Mouse (Mus musculus) forebrain, embryonic 14.5 days (tissue): ENCODE data around the gene 1700029F12Rik. TPM values are rescaled to one million over a fixed set of nuclear protein-coding genes. Genes with fewer than 3 reads are reported as not detected.

Experiments used
- ATAC-seq: fragments of 200-750 bp; cut with Nextera tagmentation; 2 replicates; pipeline ENCODE4 v1.8.0; 2017; ENCODE audit warnings: mild to moderate bottlenecking, moderate library complexity
- DNase-seq: peaks from one replicate; pipeline ENCODE4 v3.0.0-alpha.2; 2015; ENCODE audit warnings: low spot score
- H3K27ac ChIP-seq: fragments of 300-500 bp; sonication (generic); 2 replicates; pipeline ENCODE4 v1.5.1; 2014; ENCODE audit warnings: low read depth, mild to moderate bottlenecking, control low read depth, low read length, moderate library complexity
- H3K27me3 ChIP-seq: fragments of 300-500 bp; sonication (generic); replicated peaks from 2 replicates; pipeline ENCODE4 v1.6.1; 2014; ENCODE audit warnings: low read length, control low read depth, mixed read lengths; ENCODE audit not compliant: control insufficient read depth, insufficient read depth
- H3K36me3 ChIP-seq: fragments of 300-500 bp; sonication (generic); 2 replicates; pipeline ENCODE4 v1.6.1; 2014; ENCODE audit warnings: low read length, control low read depth; ENCODE audit not compliant: control insufficient read depth, insufficient read depth
- H3K4me1 ChIP-seq: fragments of 300-500 bp; sonication (generic); 2 replicates; pipeline ENCODE4 v1.6.1; 2014; ENCODE audit warnings: antibody characterized with exemption, low read length, control low read depth; ENCODE audit not compliant: control insufficient read depth, insufficient read depth
- H3K4me2 ChIP-seq: fragments of 300-500 bp; sonication (generic); 2 replicates; pipeline ENCODE4 v1.6.1; 2014; ENCODE audit warnings: mild to moderate bottlenecking, control low read depth, low read length
- H3K4me3 ChIP-seq: fragments of 300-500 bp; sonication (generic); 2 replicates; pipeline ENCODE4 v1.5.1; 2014; ENCODE audit warnings: low read depth, low read length, control low read depth
- H3K9ac ChIP-seq: fragments of 300-500 bp; sonication (generic); 2 replicates; pipeline ENCODE4 v1.6.1; 2014; ENCODE audit warnings: mild to moderate bottlenecking, low read length, control low read depth, moderate library complexity
- H3K9me3 ChIP-seq: fragments of 300-500 bp; sonication (generic); replicated peaks from 2 replicates; pipeline ENCODE4 v1.6.1; 2016; ENCODE audit warnings: low read length, control low read depth, mixed read lengths; ENCODE audit not compliant: control insufficient read depth
- WGBS: fragments of 180-500 bp; shearing (Covaris S2); extraction: QIAGEN DNeasy Blood & Tissue Kit; methylation state at CpG from one replicate; pipeline ENCODE4 v1.1.7; 2014; 5-methylcytosine and 5-hydroxymethylcytosine counted together
- polyA plus RNA-seq: library from polyadenylated mRNA; unstranded; fragments of >200 nt; fragmentation: Nextera tagmentation; extraction: Ambion mirVana; gene quantifications from 2 replicates; pipeline ENCODE4 v1.2.1, GENCODE M21; 2014

The 1700029F12Rik gene
- polyA plus RNA-seq, 1 experiment from 2014 or later: not detected

- peak overlapping the region; percentile 36 for H3K4me3 ChIP-seq
- no peaks in the 10 kb centered on the region for H3K9me3 ChIP-seq
- DNase-seq: peak; percentile 92
- H3K27ac ChIP-seq: peak overlapping the region; percentile 17; the same call in 1 of the 2 replicates
- H3K27me3 ChIP-seq: no peaks in the 10 kb centered on the region
- peak; percentile 87 for ATAC-seq
- peak overlapping the region; percentile 80 for H3K9ac ChIP-seq
- peak overlapping the region; percentile 70 for H3K4me2 ChIP-seq
- H3K4me1 ChIP-seq: no peaks in the 10 kb centered on the region
- no peaks in the 10 kb centered on the region for H3K36me3 ChIP-seq
- WGBS: 3% methylated on average over 19 of the region's 19 CpGs
These were observed 25.7 kb downstream of the 1700029F12Rik start for GRCm38 (mm10) chr13:97008266-97009153.

GRCm38 (mm10) chr13:97007501-97008265 is 26.5 kb downstream of the 1700029F12Rik start:
- peak overlapping the region; percentile 72 for H3K4me2 ChIP-seq
- 2% methylated on average over 19 of the region's 21 CpGs for WGBS
- H3K36me3 ChIP-seq: no peaks in the 10 kb centered on the region
- peak overlapping the region; percentile 31 for H3K4me3 ChIP-seq
- H3K9me3 ChIP-seq: no peaks in the 10 kb centered on the region
- H3K9ac ChIP-seq: peak overlapping the region; percentile 54
- H3K4me1 ChIP-seq: no peaks in the 10 kb centered on the region
- no peaks in the 10 kb centered on the region for H3K27me3 ChIP-seq
- DNase-seq: peak; percentile 62
- H3K27ac ChIP-seq: no peak overlapping the region
- peak; percentile 77 for ATAC-seq

- no peak for ATAC-seq
- Histone ChIP-seq H3K27me3 (no peaks in the 10 kb centered on the region), H3K27ac (no peak overlapping the region), H3K9ac (no peak overlapping the region), H3K36me3 (no peaks in the 10 kb centered on the region), H3K4me3 (no peak overlapping the region), H3K9me3 (no peaks in the 10 kb centered on the region), H3K4me1 (no peaks in the 10 kb centered on the region), H3K4me2 (peak overlapping the region; percentile 72; the same call in 1 of the 2 replicates)
- no peak for DNase-seq
- WGBS: 60% methylated on average over 2 of the region's 2 CpGs
These were observed 27.4 kb downstream of the 1700029F12Rik start for GRCm38 (mm10) chr13:97006784-97007183.

GRCm38 (mm10) chr13:96997080-96997479 is 37.1 kb downstream of the 1700029F12Rik start:
- H3K4me1 ChIP-seq: no peaks in the 10 kb centered on the region
- no peaks in the 10 kb centered on the region for H3K36me3 ChIP-seq
- H3K4me3 ChIP-seq: no peak overlapping the region
- no peak overlapping the region for H3K27ac ChIP-seq
- DNase-seq: no peak
- no peak overlapping the region for H3K4me2 ChIP-seq
- H3K9me3 ChIP-seq: no peaks in the 10 kb centered on the region
- no peak overlapping the region for H3K9ac ChIP-seq
- WGBS: 86% methylated on average over 1 of the region's 1 CpGs
- ATAC-seq: no peak
- no peaks in the 10 kb centered on the region for H3K27me3 ChIP-seq

GRCm38 (mm10) chr13:96995243-96995642 is 38.9 kb downstream of the 1700029F12Rik start:
- WGBS: 83% methylated on average over 5 of the region's 5 CpGs
- Histone ChIP-seq H3K36me3 (no peaks in the 10 kb centered on the region), H3K4me2 (no peak overlapping the region), H3K4me3 (no peak overlapping the region), H3K9me3 (no peaks in the 10 kb centered on the region), H3K27me3 (no peaks in the 10 kb centered on the region), H3K27ac (no peak overlapping the region), H3K4me1 (no peaks in the 10 kb centered on the region), H3K9ac (no peak overlapping the region)
- DNase-seq (no peak), ATAC-seq (no peak)

GRCm38 (mm10) chr13:96993291-96993989 is 40.7 kb downstream of the 1700029F12Rik start:
- H3K36me3 ChIP-seq: no peaks in the 10 kb centered on the region
- no peak overlapping the region for H3K27ac ChIP-seq
- DNase-seq (no peak), ATAC-seq (no peak)
- no peaks in the 10 kb centered on the region for H3K9me3 ChIP-seq
- no peak overlapping the region for H3K9ac ChIP-seq
- WGBS: 40% methylated on average over 8 of the region's 8 CpGs
- no peaks in the 10 kb centered on the region for H3K27me3 ChIP-seq
- H3K4me3 ChIP-seq: no peak overlapping the region
- H3K4me1 ChIP-seq: no peaks in the 10 kb centered on the region
- no peak overlapping the region for H3K4me2 ChIP-seq

- Histone ChIP-seq H3K4me2 (no peak overlapping the region), H3K27me3 (no peaks in the 10 kb centered on the region), H3K9ac (no peak overlapping the region), H3K4me1 (no peaks in the 10 kb centered on the region), H3K36me3 (no peaks in the 10 kb centered on the region), H3K9me3 (no peaks in the 10 kb centered on the region), H3K4me3 (no peak overlapping the region), H3K27ac (no peak overlapping the region)
- DNase-seq: no peak
- 89% methylated on average over 14 of the region's 14 CpGs for WGBS
- no peak for ATAC-seq
These were observed 43.4 kb downstream of the 1700029F12Rik start for GRCm38 (mm10) chr13:96990561-96991265.

GRCm38 (mm10) chr13:96990045-96990444 is 44.1 kb downstream of the 1700029F12Rik start:
- Histone ChIP-seq H3K4me1 (no peaks in the 10 kb centered on the region), H3K9ac (no peak overlapping the region), H3K9me3 (no peaks in the 10 kb centered on the region), H3K4me3 (no peak overlapping the region), H3K27me3 (no peaks in the 10 kb centered on the region), H3K4me2 (no peak overlapping the region), H3K27ac (no peak overlapping the region), H3K36me3 (no peaks in the 10 kb centered on the region)
- no peak for DNase-seq
- ATAC-seq: no peak
- WGBS: over 99% methylated on average over 3 of the region's 3 CpGs
